Mouse (Mus musculus): ENCODE data around the gene Prickle3.

GRCm38 (mm10) chrX:7670390-7670881 lies 13.4 kb downstream of the Prickle3 start:
- TF ChIP-seq CTCF (IDR thresholded peaks at IDR 0.05; ENCODE audit: low read depth, low read length), result no peak
- TF ChIP-seq EP300 (IDR thresholded peaks at IDR 0.05; ENCODE audit: insufficient read depth, low read depth, low read length), result no peak
- no peak for TF ChIP-seq POLR2A (IDR thresholded peaks at IDR 0.05; ENCODE audit: insufficient read depth, low read length)

All from ES-Bruce4 (cell line).